Mouse (Mus musculus) neural tube, embryonic 14.5 days (tissue): ENCODE measurements at regions not wholly inside any gene's neighbourhood (a gene's known extent, or its start where the extent isn't known, plus 50 kb on each side); places are given as distances from the start of the nearest gene placed in this dataset.

Experiments
- ATAC-seq: fragments of 200-750 bp; cut with Nextera tagmentation; 2 replicates; pipeline ENCODE4 v1.8.0; 2017; ENCODE audit warnings: low read depth, mild to moderate bottlenecking, moderate TSS enrichment, moderate library complexity
- H3K27ac ChIP-seq: fragments of 300-500 bp; sonication (generic); 2 replicates; pipeline ENCODE4 v1.5.1; 2014; ENCODE audit warnings: low read depth, mild to moderate bottlenecking, control low read depth, low read length, moderate library complexity, mixed read lengths
- H3K27me3 ChIP-seq: fragments of 300-500 bp; sonication (generic); 2 replicates; pipeline ENCODE4 v1.6.1; 2014; ENCODE audit warnings: low read length; ENCODE audit not compliant: control insufficient read depth, insufficient read depth
- H3K36me3 ChIP-seq: fragments of 300-500 bp; sonication (generic); 2 replicates; pipeline ENCODE4 v1.6.1; 2014; ENCODE audit warnings: low read length, mixed read lengths; ENCODE audit not compliant: control insufficient read depth, insufficient read depth
- H3K4me1 ChIP-seq: fragments of 300-500 bp; sonication (generic); 2 replicates; pipeline ENCODE4 v1.6.1; 2014; ENCODE audit warnings: low read length; ENCODE audit not compliant: control insufficient read depth, insufficient read depth
- H3K4me2 ChIP-seq: fragments of 300-500 bp; sonication (generic); 2 replicates; pipeline ENCODE4 v1.6.1; 2014; ENCODE audit warnings: mild to moderate bottlenecking, low read depth, low read length, control low read depth
- H3K4me3 ChIP-seq: fragments of 300-500 bp; sonication (generic); 2 replicates; pipeline ENCODE4 v1.5.1; 2014; ENCODE audit warnings: low read depth, low read length, control low read depth, mixed read lengths
- H3K9ac ChIP-seq: fragments of 300-500 bp; sonication (generic); replicated peaks from 2 replicates; pipeline ENCODE4 v1.6.1; 2014; ENCODE audit warnings: low read depth, mild to moderate bottlenecking, control low read depth, low read length, mixed read lengths
- H3K9me3 ChIP-seq: fragments of 300-500 bp; sonication (generic); 2 replicates; pipeline ENCODE4 v1.6.1; 2016; ENCODE audit warnings: low read length; ENCODE audit not compliant: control insufficient read depth
- WGBS: fragments of 180-500 bp; shearing (Covaris S2); extraction: QIAGEN DNeasy Blood & Tissue Kit; methylation state at CpG from one replicate; pipeline ENCODE4 v1.1.7; 2014; 5-methylcytosine and 5-hydroxymethylcytosine counted together

DNA sequence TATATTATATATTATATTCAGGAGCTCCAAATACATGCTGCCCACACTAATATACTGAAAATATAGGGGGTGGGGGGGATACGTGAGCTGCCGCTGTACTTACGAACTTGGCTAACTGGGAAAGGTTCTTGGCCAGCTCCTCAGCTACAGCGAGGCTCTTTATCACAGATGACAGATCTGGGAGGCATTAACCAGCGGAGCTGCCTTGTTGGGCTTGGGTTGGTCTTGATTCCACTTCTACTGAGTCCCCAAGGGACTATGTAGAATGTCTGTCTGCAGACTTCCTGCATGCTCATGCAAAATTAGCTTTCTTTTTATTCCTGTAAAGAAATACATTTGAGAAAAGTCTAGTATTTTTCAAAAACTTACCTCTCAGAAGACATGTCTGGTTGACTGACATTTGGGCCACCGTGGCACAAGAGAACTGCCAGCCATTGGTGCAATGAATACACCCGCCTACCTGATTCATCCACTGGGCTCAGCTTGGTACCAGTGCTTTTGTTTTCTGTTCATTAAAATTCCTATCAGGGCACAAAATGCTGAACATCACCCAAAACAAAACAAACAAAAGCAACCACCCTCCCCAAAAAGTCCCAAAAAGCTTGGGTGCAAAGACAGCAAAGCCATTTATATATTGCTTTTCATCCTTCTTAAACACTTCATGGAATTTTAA lies 253.2 kb downstream of the Spry2 start:
- H3K27ac ChIP-seq = no peak overlapping the region
- H3K27me3 ChIP-seq = no peaks in the 10 kb centered on the region
- H3K9me3 ChIP-seq = no peaks in the 10 kb centered on the region
- WGBS = 80% methylated on average over 7 of the region's 7 CpGs
- H3K4me2 ChIP-seq = no peak overlapping the region
- no peak for ATAC-seq
- no peaks in the 10 kb centered on the region for H3K4me1 ChIP-seq
- no peak overlapping the region for H3K9ac ChIP-seq
- no peaks in the 10 kb centered on the region for H3K36me3 ChIP-seq
- no peak overlapping the region for H3K4me3 ChIP-seq

DNA sequence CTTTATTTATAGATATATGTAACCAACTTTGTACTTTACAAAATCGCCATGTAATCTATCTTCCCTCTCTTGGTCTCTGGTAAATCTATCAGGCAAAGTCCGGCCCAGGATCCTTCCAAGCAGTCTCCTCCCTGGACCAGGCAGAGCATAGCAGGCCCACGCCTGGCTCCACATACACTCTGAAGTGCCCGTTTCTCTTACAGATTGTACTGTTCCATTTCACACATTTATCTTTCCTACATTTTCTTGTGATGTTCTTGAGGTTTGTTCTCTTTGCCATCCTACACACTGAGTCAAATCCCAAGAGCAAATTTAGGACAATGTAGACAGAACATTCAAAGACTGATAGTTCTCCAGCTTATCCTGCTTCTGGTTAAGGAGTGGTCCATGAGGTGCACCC lies 264.3 kb downstream of the Spry2 start:
- Histone ChIP-seq H3K9me3 (no peaks in the 10 kb centered on the region), H3K27me3 (no peaks in the 10 kb centered on the region), H3K4me1 (peaks cover 7% of the 10 kb centered on the region; the same call in 1 of the 2 replicates), H3K9ac (no peak overlapping the region), H3K36me3 (no peaks in the 10 kb centered on the region), H3K4me3 (no peak overlapping the region), H3K4me2 (no peak overlapping the region), H3K27ac (no peak overlapping the region; the same call in 1 of the 2 replicates)
- WGBS = 97% methylated on average over 4 of the region's 4 CpGs
- no peak for ATAC-seq

DNA sequence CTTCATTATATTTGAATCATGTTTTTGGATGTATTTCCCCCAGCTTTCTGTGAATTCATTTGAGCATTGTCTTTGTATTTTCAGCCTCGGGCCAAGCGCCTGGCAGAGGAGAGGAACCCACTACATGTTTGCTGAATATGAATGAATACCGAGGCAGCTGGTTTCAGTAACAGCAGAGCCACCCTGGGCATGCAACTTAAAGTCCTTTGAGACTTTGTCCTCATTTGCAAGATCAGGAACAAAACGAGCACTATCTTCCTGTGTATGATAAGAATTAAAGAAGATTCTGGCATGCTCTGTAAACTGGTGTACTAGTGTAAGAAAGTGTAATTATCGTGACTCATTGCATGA lies 265.0 kb downstream of the Spry2 start:
- no peaks in the 10 kb centered on the region for H3K9me3 ChIP-seq
- H3K4me2 ChIP-seq = peak overlapping the region; percentile 15; the same call in 1 of the 2 replicates
- H3K36me3 ChIP-seq = no peaks in the 10 kb centered on the region
- H3K4me3 ChIP-seq = no peak overlapping the region
- H3K4me1 ChIP-seq = peaks cover 7% of the 10 kb centered on the region; the same call in 1 of the 2 replicates
- no peak overlapping the region for H3K9ac ChIP-seq
- ATAC-seq = peak; percentile 63; the same call in 1 of the 2 replicates
- H3K27me3 ChIP-seq = no peaks in the 10 kb centered on the region
- peak overlapping the region; percentile 25; the same call in 1 of the 2 replicates for H3K27ac ChIP-seq
- 46% methylated on average over 5 of the region's 5 CpGs for WGBS

DNA sequence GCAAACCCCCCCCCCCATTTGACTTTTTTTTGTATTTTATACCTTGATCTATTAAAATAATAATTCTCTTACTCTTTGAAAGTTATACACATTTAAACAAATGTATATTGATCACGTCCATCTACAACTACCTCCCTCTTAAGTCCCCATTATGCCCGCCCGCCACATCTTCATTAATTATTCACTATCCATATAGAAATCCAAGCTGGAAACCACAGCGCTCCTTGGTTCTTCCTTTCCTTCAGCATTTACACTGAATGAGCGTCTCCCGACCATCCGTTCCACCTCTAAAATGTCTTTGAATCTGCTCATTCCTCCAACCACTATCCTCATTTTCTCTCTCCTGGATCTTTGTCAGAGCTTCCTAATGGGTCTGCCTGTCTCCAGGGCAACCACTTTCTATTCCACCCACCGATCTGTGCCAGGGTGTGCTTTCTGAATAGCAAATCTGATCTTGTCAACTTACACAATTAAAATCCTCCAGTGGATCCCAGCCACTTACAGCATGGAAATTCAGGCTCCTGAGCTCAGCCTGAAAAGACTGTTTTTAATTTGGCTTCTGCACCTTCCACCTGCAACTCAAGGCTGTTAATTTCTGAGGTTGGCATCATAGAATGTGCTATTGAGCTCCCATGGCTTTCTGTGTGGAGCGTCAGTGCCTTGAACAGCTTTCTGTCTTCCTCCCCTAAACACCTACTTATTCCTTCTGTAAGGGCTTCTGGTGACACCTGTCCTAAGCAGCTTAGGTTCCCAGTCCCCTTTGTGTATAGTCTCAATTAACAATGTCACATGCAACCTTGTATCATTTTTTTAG lies 265.5 kb downstream of the Spry2 start:
- Histone ChIP-seq H3K36me3 (no peaks in the 10 kb centered on the region), H3K27me3 (no peaks in the 10 kb centered on the region), H3K9me3 (no peaks in the 10 kb centered on the region), H3K4me3 (no peak overlapping the region), H3K27ac (peak overlapping the region; percentile 25; the same call in 1 of the 2 replicates), H3K9ac (0 out of 2 replicates have a peak overlapping the region, but pooled peaks have one; percentile 16), H3K4me1 (peaks cover 7% of the 10 kb centered on the region; the same call in 1 of the 2 replicates), H3K4me2 (peak overlapping the region; percentile 15; the same call in 1 of the 2 replicates)
- ATAC-seq = peak; percentile 87
- WGBS = 31% methylated on average over 9 of the region's 9 CpGs

DNA sequence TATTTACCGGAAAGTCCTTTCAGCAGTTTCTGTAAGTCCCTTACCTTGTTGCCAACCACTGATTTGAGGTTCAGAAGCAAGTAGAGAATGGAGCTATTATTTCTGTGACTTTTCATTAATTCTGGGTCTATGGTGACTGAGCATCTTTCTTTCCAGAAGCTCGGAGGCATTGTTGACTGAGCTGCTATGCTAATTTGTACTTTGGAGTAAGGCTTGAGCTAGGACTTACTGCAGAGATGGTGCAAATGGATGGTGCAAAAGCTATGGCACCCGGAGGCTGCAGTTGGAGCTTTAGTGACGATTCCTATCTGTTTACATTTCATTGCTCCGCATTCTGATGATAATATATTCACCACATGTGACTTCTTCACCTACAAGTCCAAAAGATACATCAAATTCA lies 266.2 kb downstream of the Spry2 start:
- Histone ChIP-seq H3K9ac (no peak overlapping the region), H3K9me3 (no peaks in the 10 kb centered on the region), H3K4me1 (peaks cover 7% of the 10 kb centered on the region; the same call in 1 of the 2 replicates), H3K27me3 (no peaks in the 10 kb centered on the region), H3K4me3 (no peak overlapping the region), H3K4me2 (no peak overlapping the region), H3K36me3 (no peaks in the 10 kb centered on the region), H3K27ac (no peak overlapping the region; the same call in 1 of the 2 replicates)
- peak; percentile 43; the same call in 1 of the 2 replicates for ATAC-seq
- WGBS = 60% methylated on average over 5 of the region's 5 CpGs

DNA sequence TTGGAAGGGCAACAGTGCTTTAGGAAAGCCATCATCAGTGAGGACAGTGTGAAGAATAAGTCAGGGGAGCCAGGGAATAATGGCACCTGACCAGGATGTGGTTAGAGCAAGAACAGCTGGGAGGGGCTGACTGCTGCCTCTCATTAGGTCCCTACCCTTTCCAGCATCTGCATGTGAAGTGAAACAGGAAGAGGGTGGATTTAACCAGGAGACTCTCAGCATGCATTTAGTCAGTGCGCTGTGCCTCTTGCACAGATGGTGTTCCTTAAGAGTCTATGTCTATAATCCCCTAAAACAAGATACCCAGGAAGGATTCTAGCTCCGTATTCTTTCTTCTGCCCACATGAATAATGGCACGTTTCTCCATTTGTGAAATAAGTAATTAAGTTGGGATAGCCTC lies 267.9 kb downstream of the Spry2 start:
- WGBS = 75% methylated on average over 3 of the region's 3 CpGs

DNA sequence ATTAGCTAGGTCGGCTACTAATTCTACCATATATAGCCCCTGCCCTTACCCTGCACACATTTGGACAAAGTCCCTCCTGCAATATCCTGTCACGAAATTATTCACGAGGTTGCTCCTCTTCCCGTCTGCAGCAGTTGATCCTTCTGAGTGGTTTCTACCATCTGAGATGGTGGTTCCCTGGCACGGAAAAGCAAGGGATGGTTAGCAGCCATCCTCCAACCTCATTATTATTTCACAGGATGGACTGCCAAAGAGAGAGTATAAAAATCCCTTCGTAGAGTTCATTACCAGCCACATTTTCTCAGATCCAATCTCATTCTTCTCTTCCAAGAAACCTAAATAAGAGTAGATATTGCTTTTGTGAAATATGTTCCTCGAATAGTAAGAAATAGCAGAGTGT lies 272.2 kb downstream of the Spry2 start:
- no peaks in the 10 kb centered on the region for H3K27me3 ChIP-seq
- H3K4me1 ChIP-seq = no peaks in the 10 kb centered on the region
- no peak for ATAC-seq
- no peak overlapping the region for H3K4me2 ChIP-seq
- 83% methylated on average over 7 of the region's 7 CpGs for WGBS
- H3K9ac ChIP-seq = no peak overlapping the region
- no peaks in the 10 kb centered on the region for H3K9me3 ChIP-seq
- H3K4me3 ChIP-seq = no peak overlapping the region
- no peak overlapping the region for H3K27ac ChIP-seq
- no peaks in the 10 kb centered on the region for H3K36me3 ChIP-seq

More for the DNA sequence above, 267.9 kb downstream of the Spry2 start:
- Histone ChIP-seq H3K4me3 (no peak overlapping the region), H3K27me3 (no peaks in the 10 kb centered on the region), H3K9me3 (no peaks in the 10 kb centered on the region), H3K4me2 (no peak overlapping the region), H3K36me3 (no peaks in the 10 kb centered on the region), H3K9ac (no peak overlapping the region), H3K4me1 (peaks cover 7% of the 10 kb centered on the region; the same call in 1 of the 2 replicates), H3K27ac (no peak overlapping the region)
- no peak for ATAC-seq

DNA sequence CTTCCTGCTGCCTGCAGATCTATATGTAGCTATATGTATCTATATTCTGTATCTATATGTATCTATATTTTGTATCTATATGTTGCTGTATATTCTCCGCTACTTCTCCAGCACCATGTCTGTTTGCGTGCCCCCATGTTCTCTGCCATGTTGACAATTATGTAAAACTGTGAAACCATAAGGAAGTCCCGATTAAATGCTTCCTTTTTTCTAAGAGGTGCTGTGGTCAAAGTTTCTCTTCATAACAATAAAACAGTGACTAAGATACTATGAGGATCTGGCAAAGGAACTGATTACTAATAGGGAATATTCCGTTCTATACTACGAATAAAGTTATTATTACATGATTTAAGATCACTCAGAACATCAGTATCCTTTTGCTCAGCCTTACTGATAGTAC lies 274.5 kb downstream of the Spry2 start:
- WGBS = 95% methylated on average over 5 of the region's 5 CpGs
- H3K9me3 ChIP-seq = no peaks in the 10 kb centered on the region
- no peak overlapping the region for H3K9ac ChIP-seq
- no peaks in the 10 kb centered on the region for H3K27me3 ChIP-seq
- no peaks in the 10 kb centered on the region for H3K4me1 ChIP-seq
- H3K4me2 ChIP-seq = no peak overlapping the region
- no peak for ATAC-seq
- H3K36me3 ChIP-seq = no peaks in the 10 kb centered on the region
- no peak overlapping the region for H3K27ac ChIP-seq
- no peak overlapping the region for H3K4me3 ChIP-seq

DNA sequence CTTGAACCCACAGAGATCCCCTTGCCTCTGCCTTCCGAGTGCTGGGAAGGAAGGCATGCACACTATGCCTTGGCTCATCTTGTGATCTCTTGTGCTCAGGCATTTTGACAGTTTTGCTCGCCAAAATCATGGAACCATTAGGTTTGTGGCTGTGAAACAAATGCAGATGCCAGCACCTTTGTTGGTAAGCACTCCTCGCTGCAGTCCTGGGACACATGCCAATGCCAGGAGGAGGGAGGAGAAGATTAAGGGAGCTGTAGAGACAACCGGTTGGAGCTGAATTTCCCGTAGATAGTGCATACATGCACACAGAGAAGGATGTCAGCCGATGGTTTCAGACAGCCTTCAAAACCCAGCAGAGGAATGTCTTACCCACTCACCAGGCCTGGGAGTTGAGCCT lies 275.5 kb downstream of the Spry2 start:
- Histone ChIP-seq H3K27me3 (no peaks in the 10 kb centered on the region), H3K4me1 (no peaks in the 10 kb centered on the region), H3K9me3 (no peaks in the 10 kb centered on the region), H3K4me3 (no peak overlapping the region), H3K9ac (no peak overlapping the region), H3K4me2 (no peak overlapping the region), H3K36me3 (no peaks in the 10 kb centered on the region), H3K27ac (no peak overlapping the region)
- ATAC-seq = 0 out of 2 replicates have a peak, but pooled peaks have one; percentile 24
- 71% methylated on average over 6 of the region's 6 CpGs for WGBS
